Mouse (Mus musculus) layer of hippocampus, postnatal 36 days (tissue): ENCODE data around the gene Myo18a. TPM values are rescaled to one million over a fixed set of nuclear protein-coding genes. Genes with fewer than 3 reads are reported as not detected.

Source experiments
- DNase-seq, 2 experiments: peaks; one replicate each; pipeline ENCODE4 v3.0.0; 2022
- total RNA-seq, 2 experiments: library from RNA; stranded (reverse); gene quantifications; 2 replicates each; pipeline ENCODE4 v1.2.3; 2021

The Myo18a gene
- total RNA-seq, 2 experiments from 2014 or later = 136 to 158 TPM

- no peak for DNase-seq
These were observed 32.2 kb downstream of the Myo18a start for GRCm38 (mm10) chr11:77795216-77795615.

GRCm38 (mm10) chr11:77800491-77800868, 37.4 kb downstream of the Myo18a start:
- no peak for DNase-seq

- peak in 1 of 2 experiments; percentile 50 for DNase-seq
These were observed 38.0 kb downstream of the Myo18a start for GRCm38 (mm10) chr11:77800869-77801701.

- no peak for DNase-seq
These were observed 39.4 kb downstream of the Myo18a start for GRCm38 (mm10) chr11:77802341-77802865.

- DNase-seq = no peak
These were observed 43.2 kb downstream of the Myo18a start for GRCm38 (mm10) chr11:77806218-77806617.

- no peak for DNase-seq
These were observed 43.8 kb downstream of the Myo18a start for GRCm38 (mm10) chr11:77806855-77807254.

GRCm38 (mm10) chr11:77808051-77808465, 45.0 kb downstream of the Myo18a start:
- DNase-seq = no peak

- DNase-seq = no peak
These were observed 46.2 kb downstream of the Myo18a start for GRCm38 (mm10) chr11:77809215-77809614.

GRCm38 (mm10) chr11:77810018-77810417, 47.0 kb downstream of the Myo18a start:
- no peak for DNase-seq

- no peak for DNase-seq
These were observed 50.9 kb downstream of the Myo18a start for GRCm38 (mm10) chr11:77813969-77814368.

- no peak for DNase-seq
These were observed 53.0 kb downstream of the Myo18a start for GRCm38 (mm10) chr11:77816003-77816402.

GRCm38 (mm10) chr11:77821648-77822047, 58.6 kb downstream of the Myo18a start:
- DNase-seq = peak; percentile 56 to 59

GRCm38 (mm10) chr11:77822781-77823180, 59.7 kb downstream of the Myo18a start:
- peak; percentile 62 to 66 for DNase-seq

- peak; percentile 68 to 69 for DNase-seq
These were observed 62.8 kb downstream of the Myo18a start for GRCm38 (mm10) chr11:77825853-77826252.

GRCm38 (mm10) chr11:77826311-77826710, 63.3 kb downstream of the Myo18a start:
- DNase-seq = no peak

- DNase-seq = peak; percentile 69 to 70
These were observed 64.4 kb downstream of the Myo18a start for GRCm38 (mm10) chr11:77827241-77827995.

- DNase-seq = no peak
These were observed 65.1 kb downstream of the Myo18a start for GRCm38 (mm10) chr11:77828163-77828562.

- DNase-seq = no peak
These were observed 66.2 kb downstream of the Myo18a start for GRCm38 (mm10) chr11:77829043-77829841.

GRCm38 (mm10) chr11:77830875-77831274, 67.8 kb downstream of the Myo18a start:
- no peak for DNase-seq

GRCm38 (mm10) chr11:77832541-77832940, 69.5 kb downstream of the Myo18a start:
- no peak for DNase-seq

GRCm38 (mm10) chr11:77835109-77835508, 72.1 kb downstream of the Myo18a start:
- no peak for DNase-seq

GRCm38 (mm10) chr11:77836290-77836689, 73.2 kb downstream of the Myo18a start:
- DNase-seq = no peak
